Mouse (Mus musculus): Measurements from ENCODE around the gene Wdr49. TPM values are rescaled to one million over a fixed set of nuclear protein-coding genes. Genes with fewer than 3 reads are reported as not detected.

Gene Wdr49
- polyA plus RNA-seq (2015; fragmentation: Nextera tagmentation; extraction: Ambion mirVana) = not detected in 2 replicates

- no peak within 1 kb of the TSS for H3K4me2 ChIP-seq
- no peaks in the 10 kb centered on the region for H3K36me3 ChIP-seq (ENCODE audit: poor library complexity, severe bottlenecking)
- 34% methylated on average over 2 of the region's 2 CpGs for WGBS
- H3K4me3 ChIP-seq = no peak within 1 kb of the TSS
- H3K9ac ChIP-seq = no peak within 1 kb of the TSS
- H3K9me3 ChIP-seq (replicated peaks) = no peaks in the 10 kb centered on the region
- no peaks in the 10 kb centered on the region for H3K4me1 ChIP-seq
- H3K27ac ChIP-seq = no peak within 1 kb of the TSS
- H3K27me3 ChIP-seq = no peaks in the 10 kb centered on the region
- ATAC-seq = no peak
These were observed at the start of gene Wdr49 for GRCm38 (mm10) chr3:75482056-75482455. Gene Wdr49, minus strand, starts transcription at chr3:75482156.

DNA sequence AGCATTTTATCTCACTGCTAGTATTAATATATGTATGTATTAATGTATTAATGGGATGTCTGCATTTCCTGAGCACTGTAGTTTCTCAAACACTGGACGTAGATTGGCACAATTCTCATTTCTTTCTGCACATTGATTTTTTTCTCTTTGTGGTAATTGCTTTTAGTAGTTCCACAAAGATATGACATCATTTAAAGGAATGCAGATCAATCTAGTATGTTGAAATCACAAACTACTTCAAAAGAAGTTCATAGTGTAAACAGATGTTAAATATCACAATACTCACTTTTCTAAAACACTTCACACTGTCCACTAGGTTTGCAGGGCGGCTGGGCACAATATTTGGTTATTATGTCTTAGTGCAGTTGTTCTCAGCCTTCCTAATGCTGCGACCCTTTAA is 49.1 kb upstream of the Wdr49 start:
- 92% methylated on average over 3 of the region's 3 CpGs for WGBS
- Histone ChIP-seq H3K36me3 (ENCODE audit: poor library complexity, severe bottlenecking) (peaks cover 16% of the 10 kb centered on the region), H3K4me1 (no peaks in the 10 kb centered on the region), H3K9ac (no peak overlapping the region), H3K9me3 (replicated peaks) (no peaks in the 10 kb centered on the region), H3K27me3 (no peaks in the 10 kb centered on the region), H3K27ac (no peak overlapping the region), H3K4me2 (no peak overlapping the region), H3K4me3 (no peak overlapping the region)
- ATAC-seq = no peak

GRCm38 (mm10) chr3:75522527-75522926 is 40.6 kb upstream of the Wdr49 start:
- Histone ChIP-seq H3K9ac (no peak overlapping the region), H3K4me3 (no peak overlapping the region), H3K4me2 (no peak overlapping the region), H3K36me3 (ENCODE audit: poor library complexity, severe bottlenecking) (peaks cover 25% of the 10 kb centered on the region), H3K9me3 (replicated peaks) (no peaks in the 10 kb centered on the region), H3K27me3 (no peaks in the 10 kb centered on the region), H3K4me1 (no peaks in the 10 kb centered on the region), H3K27ac (no peak overlapping the region)
- ATAC-seq = no peak
- WGBS = 78% methylated on average over 1 of the region's 1 CpGs

DNA sequence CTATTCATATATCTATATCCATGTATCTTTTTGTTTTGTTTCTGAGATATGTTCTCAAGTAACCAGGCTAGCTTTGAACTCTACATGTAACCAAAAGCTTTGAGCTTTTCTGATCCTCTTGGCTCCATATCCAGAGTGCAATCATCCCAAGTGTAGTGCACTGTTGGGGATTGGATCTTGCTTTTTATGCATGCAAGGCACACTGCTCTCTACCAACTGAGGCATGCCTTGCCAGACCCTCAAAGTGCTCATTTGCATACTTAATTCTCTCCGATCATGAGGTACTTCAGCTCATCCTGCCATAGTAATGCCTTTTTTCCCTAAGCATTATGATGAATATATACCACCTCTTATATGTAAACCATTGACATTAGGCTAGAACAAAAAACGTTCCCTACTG is 39.4 kb upstream of the Wdr49 start:
- no peak overlapping the region for H3K27ac ChIP-seq
- H3K27me3 ChIP-seq = no peaks in the 10 kb centered on the region
- no peak overlapping the region for H3K4me3 ChIP-seq
- H3K4me1 ChIP-seq = no peaks in the 10 kb centered on the region
- H3K9me3 ChIP-seq (replicated peaks) = no peaks in the 10 kb centered on the region
- H3K9ac ChIP-seq = no peak overlapping the region
- no peak for ATAC-seq
- H3K36me3 ChIP-seq (ENCODE audit: poor library complexity, severe bottlenecking) = peaks cover 17% of the 10 kb centered on the region
- 69% methylated on average over 2 of the region's 2 CpGs for WGBS
- H3K4me2 ChIP-seq = no peak overlapping the region

DNA sequence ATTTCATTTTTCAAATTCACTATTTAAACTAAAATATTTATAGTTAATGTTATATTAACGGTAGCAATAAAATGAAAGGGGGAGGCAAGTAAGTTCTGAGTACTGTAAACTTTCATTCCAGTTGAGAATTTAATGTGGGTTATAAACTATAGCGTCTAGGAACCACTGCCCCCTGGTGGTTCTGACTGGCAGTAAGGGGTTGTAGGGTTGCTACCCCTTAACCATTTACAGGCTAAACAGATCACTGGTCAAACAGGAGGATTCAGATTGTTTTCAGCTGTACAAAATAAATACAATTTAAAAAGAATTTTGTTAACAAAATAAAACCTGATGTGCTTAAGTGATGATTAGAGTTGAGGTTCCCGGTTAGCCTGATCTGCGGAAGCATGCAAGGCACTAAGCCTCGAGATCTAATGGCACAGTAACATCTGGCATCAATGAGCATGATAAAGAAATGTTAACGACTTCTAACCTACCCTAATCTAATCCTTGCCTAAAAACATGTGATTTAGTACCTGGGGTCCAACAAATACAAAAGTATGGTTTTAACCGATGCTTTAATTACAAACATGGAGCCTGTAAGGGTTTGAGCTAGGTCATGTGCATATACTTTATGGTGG is 35.8 kb upstream of the Wdr49 start:
- H3K4me1 ChIP-seq = no peaks in the 10 kb centered on the region
- no peak overlapping the region for H3K4me3 ChIP-seq
- H3K4me2 ChIP-seq = no peak overlapping the region
- H3K9ac ChIP-seq = no peak overlapping the region
- H3K27ac ChIP-seq = no peak overlapping the region
- no peaks in the 10 kb centered on the region for H3K27me3 ChIP-seq
- H3K9me3 ChIP-seq (replicated peaks) = no peaks in the 10 kb centered on the region
- ATAC-seq = peak; percentile 61; the same call in 1 of the 2 replicates
- H3K36me3 ChIP-seq (ENCODE audit: poor library complexity, severe bottlenecking) = peaks cover 16% of the 10 kb centered on the region
- WGBS = 79% methylated on average over 7 of the region's 7 CpGs

DNA sequence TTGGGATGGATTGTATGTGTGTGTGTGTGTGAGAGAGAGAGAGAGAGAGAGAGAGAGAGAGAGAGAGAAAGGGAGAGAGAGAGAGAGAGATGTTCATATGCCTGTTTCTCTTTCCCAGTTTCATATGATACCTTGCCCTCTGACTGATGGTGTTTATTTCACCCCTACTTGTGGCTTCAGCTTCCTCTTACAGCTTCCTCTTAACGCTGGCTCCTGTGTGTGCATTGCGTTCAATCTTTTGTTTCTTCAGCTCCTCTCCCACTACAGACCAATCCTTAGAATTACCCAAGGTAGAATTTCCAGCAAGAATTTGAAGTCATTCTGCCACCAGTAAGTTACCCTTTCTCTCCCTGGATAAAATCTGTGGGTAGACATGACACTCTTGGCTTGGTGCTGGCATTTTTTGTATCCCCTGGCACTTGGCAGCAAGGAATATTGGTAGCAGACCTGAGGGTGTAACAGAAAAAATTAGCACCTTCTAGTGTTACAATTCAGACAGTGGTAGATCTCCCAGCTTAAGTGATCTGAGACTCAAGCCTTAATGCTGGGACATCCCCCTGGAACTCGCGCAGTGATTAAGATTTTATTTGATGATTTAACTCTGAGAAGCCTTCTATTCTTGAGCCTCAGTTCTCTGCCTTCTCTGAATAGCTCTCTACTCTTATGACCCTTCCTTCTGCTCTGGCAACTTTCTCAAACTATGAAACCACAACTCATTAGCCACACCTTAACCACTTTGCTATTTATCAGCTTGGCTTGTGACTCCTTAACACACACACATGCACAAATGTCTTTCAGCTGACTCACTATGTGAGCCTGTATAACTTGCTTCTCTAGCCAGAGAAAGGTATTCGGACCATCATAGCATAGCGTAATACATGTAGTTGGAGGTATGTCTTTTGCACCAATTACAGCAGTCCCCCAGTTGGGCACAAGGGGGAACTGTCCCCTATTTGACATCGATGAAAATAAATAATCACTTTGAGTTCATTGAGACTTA is 17.3 kb upstream of the Wdr49 start:
- Histone ChIP-seq H3K4me2 (no peak overlapping the region), H3K36me3 (ENCODE audit: poor library complexity, severe bottlenecking) (no peaks in the 10 kb centered on the region), H3K9ac (no peak overlapping the region), H3K27me3 (no peaks in the 10 kb centered on the region), H3K4me1 (no peaks in the 10 kb centered on the region), H3K9me3 (replicated peaks) (no peaks in the 10 kb centered on the region), H3K27ac (no peak overlapping the region), H3K4me3 (no peak overlapping the region)
- 88% methylated on average over 7 of the region's 7 CpGs for WGBS
- no peak for ATAC-seq

GRCm38 (mm10) chr3:75492913-75493312 is 11.0 kb upstream of the Wdr49 start:
- H3K4me3 ChIP-seq = no peak overlapping the region
- no peaks in the 10 kb centered on the region for H3K36me3 ChIP-seq (ENCODE audit: poor library complexity, severe bottlenecking)
- no peak for ATAC-seq
- H3K27me3 ChIP-seq = no peaks in the 10 kb centered on the region
- H3K27ac ChIP-seq = no peak overlapping the region
- H3K4me1 ChIP-seq = no peaks in the 10 kb centered on the region
- no peak overlapping the region for H3K4me2 ChIP-seq
- no peaks in the 10 kb centered on the region for H3K9me3 ChIP-seq (replicated peaks)
- no peak overlapping the region for H3K9ac ChIP-seq
- WGBS = 53% methylated on average over 3 of the region's 3 CpGs

DNA sequence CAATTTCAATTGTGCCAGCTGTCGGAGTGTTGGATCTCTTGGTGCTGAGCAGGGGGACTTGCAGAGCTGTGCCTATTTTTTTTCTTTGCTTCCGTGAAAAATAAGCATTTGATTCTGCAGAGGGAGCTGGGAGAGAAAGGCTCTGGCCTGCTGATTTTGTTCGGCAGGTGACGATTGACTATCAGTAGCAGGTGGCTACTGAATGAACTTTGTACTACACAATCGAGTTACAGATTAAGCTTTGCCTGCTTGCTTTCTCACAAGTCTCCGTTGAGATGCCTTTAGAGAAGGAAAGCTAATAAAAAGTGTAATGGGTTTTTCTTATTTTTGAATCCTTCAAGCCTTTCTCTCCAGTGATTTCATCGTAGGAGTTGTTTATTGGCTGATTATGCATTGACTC is 6.8 kb downstream of the Wdr49 start:
- Histone ChIP-seq H3K27ac (no peak overlapping the region), H3K4me1 (no peaks in the 10 kb centered on the region), H3K36me3 (ENCODE audit: poor library complexity, severe bottlenecking) (no peaks in the 10 kb centered on the region), H3K9me3 (replicated peaks) (no peaks in the 10 kb centered on the region), H3K4me3 (no peak overlapping the region), H3K9ac (no peak overlapping the region), H3K27me3 (no peaks in the 10 kb centered on the region), H3K4me2 (no peak overlapping the region)
- ATAC-seq = no peak
- 70% methylated on average over 7 of the region's 7 CpGs for WGBS

GRCm38 (mm10) chr3:75474657-75475056 is 7.3 kb downstream of the Wdr49 start:
- no peak overlapping the region for H3K4me3 ChIP-seq
- no peak for ATAC-seq
- no peaks in the 10 kb centered on the region for H3K27me3 ChIP-seq
- no peaks in the 10 kb centered on the region for H3K36me3 ChIP-seq (ENCODE audit: poor library complexity, severe bottlenecking)
- no peak overlapping the region for H3K4me2 ChIP-seq
- H3K9me3 ChIP-seq (replicated peaks) = no peaks in the 10 kb centered on the region
- no peaks in the 10 kb centered on the region for H3K4me1 ChIP-seq
- no peak overlapping the region for H3K27ac ChIP-seq
- no peak overlapping the region for H3K9ac ChIP-seq
- WGBS = 91% methylated on average over 7 of the region's 7 CpGs

- H3K27me3 ChIP-seq = no peaks in the 10 kb centered on the region
- ATAC-seq = no peak
- no peak overlapping the region for H3K27ac ChIP-seq
- H3K9me3 ChIP-seq (replicated peaks) = no peaks in the 10 kb centered on the region
- H3K4me2 ChIP-seq = no peak overlapping the region
- H3K4me1 ChIP-seq = no peaks in the 10 kb centered on the region
- H3K4me3 ChIP-seq = no peak overlapping the region
- H3K36me3 ChIP-seq (ENCODE audit: poor library complexity, severe bottlenecking) = no peaks in the 10 kb centered on the region
- H3K9ac ChIP-seq = no peak overlapping the region
- 86% methylated on average over 7 of the region's 7 CpGs for WGBS
These were observed 13.8 kb downstream of the Wdr49 start for GRCm38 (mm10) chr3:75468154-75468553.

DNA sequence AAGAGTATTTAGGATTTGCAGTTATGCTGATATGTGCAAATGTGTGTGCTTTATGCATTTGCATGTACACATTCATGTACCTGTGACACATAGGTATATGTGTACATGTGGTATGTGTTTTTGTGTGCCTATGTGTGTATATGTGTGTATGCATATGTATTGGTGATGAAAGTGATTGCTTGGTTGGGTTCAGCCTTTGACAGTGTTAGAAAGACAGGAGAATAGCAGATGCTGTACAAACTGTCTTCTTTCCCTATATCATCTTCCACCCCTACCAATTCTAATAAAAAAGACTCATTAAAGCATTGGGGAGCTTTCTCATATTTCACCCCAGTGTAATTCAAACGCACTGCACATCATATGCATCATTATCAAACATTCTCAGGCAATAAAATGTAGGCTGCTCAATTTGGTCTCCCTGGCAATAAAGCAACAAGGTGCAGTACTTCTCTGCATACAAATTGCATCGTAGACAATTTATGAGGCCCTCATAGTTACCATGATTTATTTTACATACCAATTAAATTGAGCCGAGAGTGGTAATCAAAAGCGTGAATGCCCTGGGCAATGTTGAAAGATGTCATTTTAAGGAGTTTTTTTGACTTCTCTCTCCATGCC is 51.3 kb downstream of the Wdr49 start:
- no peak overlapping the region for H3K27ac ChIP-seq
- no peaks in the 10 kb centered on the region for H3K36me3 ChIP-seq (ENCODE audit: poor library complexity, severe bottlenecking)

GRCm38 (mm10) chr3:75395918-75396317 is 86.0 kb downstream of the Wdr49 start:
- Histone ChIP-seq H3K4me1 (peaks cover 19% of the 10 kb centered on the region), H3K27ac (no peak overlapping the region), H3K9ac (no peak overlapping the region), H3K9me3 (replicated peaks) (no peaks in the 10 kb centered on the region), H3K27me3 (no peaks in the 10 kb centered on the region), H3K36me3 (ENCODE audit: poor library complexity, severe bottlenecking) (no peaks in the 10 kb centered on the region), H3K4me2 (no peak overlapping the region), H3K4me3 (no peak overlapping the region)
- peak; percentile 55 for ATAC-seq
- WGBS = 68% methylated on average over 4 of the region's 4 CpGs

More for the DNA sequence above, 51.3 kb downstream of the Wdr49 start:
- no peaks in the 10 kb centered on the region for H3K27me3 ChIP-seq
- H3K4me3 ChIP-seq = no peak overlapping the region
- WGBS = 77% methylated on average over 4 of the region's 4 CpGs
- no peak overlapping the region for H3K4me2 ChIP-seq
- H3K9ac ChIP-seq = no peak overlapping the region
- H3K4me1 ChIP-seq = no peaks in the 10 kb centered on the region
- no peaks in the 10 kb centered on the region for H3K9me3 ChIP-seq (replicated peaks)
- ATAC-seq = no peak
